Mouse (Mus musculus) left cerebral cortex, postnatal 25 days (tissue): ENCODE measurements around the gene Gab1. TPM values are rescaled to one million over a fixed set of nuclear protein-coding genes. Genes with fewer than 3 reads are reported as not detected.

ENCODE experiments used
- DNase-seq, 2 experiments: peaks; one replicate each; pipeline ENCODE4 v3.0.0; 2022; ENCODE audit warnings: low spot score in 2 of 2, mixed read lengths in 1 of 2
- intact Hi-C: fragments of 180-260 bp; cut with DNase I; formaldehyde crosslinking; loops from one replicate; pipeline ENCODE4 v1.15.1; 2025
- total RNA-seq, 2 experiments: library from RNA; stranded (reverse); gene quantifications; 2 replicates each; pipeline ENCODE4 v1.2.3; 2021

Gene Gab1
- total RNA-seq, 2 experiments from 2014 or later, result 13.6 to 14.1 TPM

GRCm38 (mm10) chr8:80850013-80850412 lies 30.3 kb downstream of the Gab1 start:
- intact Hi-C loops, result no loop called here
- DNase-seq, result no peak

GRCm38 (mm10) chr8:80848631-80849030 lies 31.7 kb downstream of the Gab1 start:
- DNase-seq, result no peak
- intact Hi-C loops, result no loop called here

- intact Hi-C loops, result no loop called here
Observed at GRCm38 (mm10) chr8:80847912-80848311, 32.4 kb downstream of the Gab1 start.

DNA sequence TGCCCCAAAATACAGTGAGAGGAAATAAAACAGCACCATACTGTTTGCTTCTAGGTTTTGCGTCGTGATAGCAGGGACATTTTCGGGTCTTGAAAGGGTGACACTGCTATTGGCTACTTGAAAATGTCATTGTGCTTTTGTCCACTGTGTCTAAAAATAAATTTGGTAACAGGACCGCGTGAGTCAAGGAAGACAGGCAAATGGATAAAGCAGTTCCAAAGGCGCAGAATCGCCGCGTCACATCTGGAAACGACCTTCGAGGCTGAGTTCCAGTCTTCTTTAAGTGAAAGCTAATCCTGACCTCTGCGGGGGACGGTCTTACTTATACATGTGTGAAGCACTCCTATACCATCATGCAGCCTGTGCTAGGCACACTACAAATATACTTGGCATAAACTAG lies 35.0 kb downstream of the Gab1 start:
- DNase-seq, result no peak
- intact Hi-C loops, result no loop called here

More at GRCm38 (mm10) chr8:80847912-80848311, 32.4 kb downstream of the Gab1 start:
- no peak for DNase-seq

DNA sequence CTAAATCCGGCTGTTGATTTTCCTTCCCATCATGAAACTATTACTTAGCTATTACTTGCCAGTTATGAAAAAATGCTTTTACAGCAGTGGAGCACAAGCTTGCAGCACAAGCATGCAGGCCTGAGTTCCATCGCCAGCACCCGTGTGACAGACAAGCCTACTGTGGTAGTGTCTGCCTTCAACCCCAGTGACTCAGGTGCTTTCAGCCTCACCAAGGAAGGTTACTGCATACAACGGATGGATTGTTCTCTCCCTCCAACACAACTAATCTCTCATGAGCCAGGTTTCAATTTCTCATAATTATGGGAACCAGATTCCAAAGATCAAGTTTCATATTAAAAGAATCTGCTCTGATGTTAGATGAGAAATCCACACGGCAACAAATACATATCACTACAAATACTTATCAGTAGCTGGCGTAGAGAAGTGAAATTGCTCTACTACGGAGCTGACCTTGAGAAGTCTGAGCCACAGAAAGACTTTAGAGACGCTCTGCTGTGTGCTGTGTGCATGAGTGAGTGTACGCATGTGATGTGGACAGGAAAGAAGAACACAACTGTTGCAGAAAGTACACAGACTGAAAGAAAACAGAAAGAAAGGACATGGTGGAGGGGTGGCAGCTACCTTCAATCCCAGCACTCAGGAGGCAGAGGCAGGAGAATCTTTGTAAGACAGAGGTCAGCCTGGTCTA lies 36.4 kb downstream of the Gab1 start:
- intact Hi-C loops, result no loop called here

DNA sequence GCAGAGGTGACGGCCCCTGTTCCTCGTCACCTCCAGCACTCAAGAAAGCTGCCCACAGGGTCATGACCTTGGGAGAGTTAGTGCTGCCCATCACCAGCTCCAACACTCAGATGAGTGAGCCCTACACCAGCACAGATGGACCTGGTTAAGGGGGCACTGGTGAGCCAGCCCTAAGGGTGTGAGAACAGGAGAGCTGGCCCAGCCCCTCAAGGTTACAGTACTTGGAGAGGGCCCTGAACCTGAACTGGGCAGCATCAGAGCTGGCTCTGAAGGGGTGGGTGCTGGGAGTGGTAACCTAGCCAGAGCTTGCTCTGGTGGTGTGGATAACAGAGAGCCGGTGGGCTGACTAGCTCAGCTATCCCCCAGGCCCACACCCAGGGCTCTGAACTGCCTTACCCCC lies 37.8 kb downstream of the Gab1 start:
- no peak for DNase-seq
- intact Hi-C loops, result no loop called here

More for the DNA sequence above, 36.4 kb downstream of the Gab1 start:
- DNase-seq, result no peak

GRCm38 (mm10) chr8:80840090-80840489 lies 40.2 kb downstream of the Gab1 start:
- intact Hi-C loops, result no loop called here
- no peak for DNase-seq

DNA sequence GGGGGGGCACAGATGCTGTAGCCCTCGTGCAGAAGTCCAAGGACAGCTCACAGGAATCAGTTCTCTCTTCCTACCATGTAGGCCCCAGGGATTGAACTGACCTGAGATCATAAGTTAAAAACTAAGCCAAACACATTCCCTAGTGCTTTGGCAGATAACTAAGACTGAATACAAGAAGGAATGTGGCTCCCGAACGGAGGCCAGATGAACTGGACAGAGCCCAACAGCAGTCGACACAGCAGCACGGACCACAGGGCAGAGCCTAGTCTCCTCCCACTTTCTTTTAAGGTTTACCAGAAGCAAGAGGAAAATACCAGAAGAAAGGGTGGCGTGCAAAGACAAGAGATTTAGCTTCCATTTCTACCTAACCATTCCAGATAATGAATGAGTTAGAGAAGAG lies 42.1 kb downstream of the Gab1 start:
- DNase-seq, result no peak
- intact Hi-C loops, result no loop called here

DNA sequence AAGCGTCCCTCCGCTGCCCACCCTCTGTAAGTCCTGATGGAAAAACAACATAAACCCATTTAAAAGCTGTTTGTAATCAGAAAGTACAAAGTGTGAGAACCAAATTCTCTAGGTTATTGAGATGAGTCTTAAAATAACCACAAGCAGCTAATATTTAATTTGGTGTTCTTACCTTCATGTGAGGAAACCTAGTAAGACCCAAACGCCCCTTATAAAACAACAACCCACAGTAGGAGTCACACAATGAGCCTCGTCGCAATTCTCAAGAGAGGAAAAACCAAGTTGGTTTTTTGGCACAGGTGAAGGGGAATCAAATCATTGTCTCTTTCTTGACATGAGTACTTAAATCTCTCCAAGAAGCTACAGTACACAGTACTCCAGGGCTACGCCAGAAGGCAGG lies 44.9 kb downstream of the Gab1 start:
- intact Hi-C loops, result no loop called here
- DNase-seq, result no peak

DNA sequence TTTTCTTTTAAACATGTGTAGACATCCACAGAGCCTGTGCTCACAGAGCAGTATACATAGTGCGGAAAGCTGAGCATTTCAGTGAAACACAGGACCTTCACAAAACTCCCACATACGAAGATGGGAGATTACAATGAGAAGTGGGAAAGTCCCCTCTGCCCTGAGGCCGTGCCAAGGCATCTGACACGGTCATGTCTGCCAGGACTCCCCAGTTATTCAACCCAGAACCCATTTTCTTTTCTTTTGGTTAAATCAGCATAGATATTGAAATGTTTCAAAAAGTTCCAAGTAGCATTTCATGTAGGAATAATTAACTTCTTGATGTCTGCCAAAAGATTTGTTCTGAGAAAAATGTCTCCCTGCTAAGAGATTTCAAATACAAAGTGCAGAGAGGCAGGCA lies 45.9 kb downstream of the Gab1 start:
- intact Hi-C loops, result no loop called here
- DNase-seq, result no peak

- intact Hi-C loops, result no loop called here
- no peak for DNase-seq
Observed at GRCm38 (mm10) chr8:80832534-80832933, 47.8 kb downstream of the Gab1 start.

DNA sequence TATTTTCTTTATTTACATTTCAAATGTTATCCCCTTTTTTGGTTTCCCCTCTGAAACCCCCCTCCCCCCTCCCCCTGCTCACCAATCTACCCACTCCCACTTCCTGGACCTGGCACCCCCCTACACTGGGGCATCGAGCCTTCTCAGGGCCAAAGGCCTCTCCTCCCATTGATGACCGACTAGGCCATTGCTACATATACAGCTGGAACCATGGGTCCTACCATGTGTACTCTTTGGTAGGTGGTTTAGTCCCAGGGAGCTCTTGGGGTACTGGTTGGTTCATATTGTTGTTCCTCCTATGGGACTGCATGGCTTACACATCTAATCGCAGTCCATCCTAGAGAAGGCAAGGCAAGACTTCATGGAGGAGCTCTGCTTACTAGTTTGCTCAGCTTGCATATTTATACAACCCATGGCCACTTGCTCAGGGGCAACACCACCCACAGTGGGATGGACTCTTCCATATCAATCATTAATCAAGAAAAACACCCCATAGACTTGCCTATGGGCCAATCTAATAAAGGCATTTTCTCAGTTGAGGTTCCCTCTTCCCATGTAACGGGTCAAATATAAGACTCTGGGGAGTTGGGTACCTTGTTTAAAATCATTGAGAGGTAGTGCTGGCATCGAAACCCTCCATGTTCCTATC lies 48.3 kb downstream of the Gab1 start:
- intact Hi-C loops, result no loop called here
- no peak for DNase-seq

DNA sequence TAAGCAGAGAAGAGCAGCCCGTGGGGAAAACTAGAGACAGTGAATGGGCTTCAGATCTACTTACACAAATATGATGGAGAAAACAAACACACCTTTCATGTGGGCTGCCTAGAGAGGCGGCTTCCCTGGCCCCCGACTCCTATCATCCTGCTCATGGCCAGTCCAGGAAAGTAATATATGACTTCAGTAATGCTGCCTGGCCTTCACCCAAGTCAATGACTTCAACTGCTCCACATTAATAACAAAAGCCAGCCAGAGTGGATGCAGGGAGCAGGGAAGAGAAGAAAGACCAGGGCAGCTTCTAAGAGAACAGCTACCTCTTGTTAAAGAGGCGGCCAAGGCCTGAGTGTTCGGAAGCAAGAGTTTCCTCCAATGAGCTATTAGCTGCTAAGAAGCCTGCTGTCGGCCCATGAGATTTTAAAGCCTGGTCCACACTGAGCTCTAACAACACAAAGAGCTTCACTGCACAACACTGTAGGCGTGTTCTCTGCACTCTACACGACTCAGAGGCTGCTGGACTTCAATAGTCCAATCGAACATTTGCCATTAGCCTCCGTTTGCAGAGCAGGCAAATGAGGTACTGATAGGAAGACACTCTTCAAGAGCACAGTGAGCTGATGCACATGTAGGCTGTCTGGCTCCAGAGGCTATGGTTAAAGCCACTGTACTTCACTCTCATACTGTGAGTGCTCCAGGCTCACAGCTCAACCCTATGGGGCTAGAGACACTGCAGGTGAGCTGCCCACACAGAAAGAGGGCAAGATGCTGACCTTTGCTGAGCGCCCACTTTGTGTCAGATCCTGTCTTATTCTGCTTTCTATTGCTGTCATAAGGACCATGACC lies 49.4 kb downstream of the Gab1 start:
- no peak for DNase-seq
- intact Hi-C loops, result no loop called here

DNA sequence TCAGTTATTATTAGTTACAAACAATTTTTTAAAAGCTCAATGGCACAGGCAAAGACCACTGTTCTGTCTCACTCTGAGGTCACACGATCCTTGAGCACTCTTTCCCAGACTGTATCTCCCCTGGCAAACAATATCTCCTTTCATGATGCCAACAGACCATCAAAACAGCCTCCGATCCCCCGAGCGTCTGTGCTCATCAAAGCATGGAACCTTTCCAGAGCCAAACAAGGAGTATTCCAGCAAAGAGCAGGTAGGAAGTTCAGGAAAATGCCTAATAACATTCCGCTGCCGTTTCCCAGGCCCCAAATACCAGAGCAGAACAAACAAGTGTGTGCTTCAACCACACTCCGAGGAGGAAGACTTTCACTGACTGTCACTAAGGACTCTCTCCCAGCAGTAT lies 50.2 kb downstream of the Gab1 start:
- no peak for DNase-seq
- intact Hi-C loops, result no loop called here

DNA sequence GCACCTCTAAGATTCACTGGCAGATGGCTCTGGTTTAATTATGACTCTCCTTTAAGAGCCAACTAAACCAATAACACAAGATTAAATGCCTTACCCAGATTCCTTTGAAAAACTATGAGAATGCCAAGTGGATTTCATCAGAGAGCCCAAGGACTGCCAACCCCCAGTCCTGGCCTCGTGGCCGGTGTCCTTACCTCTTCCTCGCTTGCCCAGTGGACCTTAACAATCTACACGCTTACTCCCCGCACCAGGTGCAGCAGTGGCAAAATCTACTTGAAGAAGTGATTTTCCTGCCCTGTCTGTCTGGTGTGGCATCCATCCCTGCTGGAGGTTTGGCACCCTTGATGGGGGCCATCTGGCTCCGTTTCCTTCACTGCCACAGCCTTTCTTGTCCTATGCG lies 53.3 kb downstream of the Gab1 start:
- no peak for DNase-seq
- intact Hi-C loops, result no loop called here

DNA sequence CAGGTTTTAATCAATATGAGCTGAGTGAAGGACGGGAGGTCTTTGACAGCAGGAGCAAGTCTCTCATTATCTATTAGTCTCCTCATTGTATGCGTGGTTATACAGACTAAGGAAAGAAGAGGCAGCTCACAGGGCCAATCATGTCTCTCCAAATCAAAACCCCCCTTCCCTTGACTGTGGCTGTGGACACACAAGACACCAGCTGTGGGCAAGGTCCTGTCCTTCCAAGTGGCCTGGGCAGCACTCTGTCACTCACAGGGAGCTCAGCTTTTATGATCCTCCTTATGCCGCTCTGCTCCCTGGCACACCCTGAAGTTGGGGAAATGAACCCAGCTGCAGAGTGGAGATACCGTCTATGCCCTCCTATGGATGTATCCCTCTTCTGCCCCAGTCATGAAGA lies 55.2 kb downstream of the Gab1 start:
- DNase-seq, result no peak
- intact Hi-C loops, result no loop called here

GRCm38 (mm10) chr8:80824426-80824825 lies 55.9 kb downstream of the Gab1 start:
- intact Hi-C loops, result no loop called here
- no peak for DNase-seq

- intact Hi-C loops, result no loop called here
- no peak for DNase-seq
Observed at GRCm38 (mm10) chr8:80823250-80823649, 57.1 kb downstream of the Gab1 start.

DNA sequence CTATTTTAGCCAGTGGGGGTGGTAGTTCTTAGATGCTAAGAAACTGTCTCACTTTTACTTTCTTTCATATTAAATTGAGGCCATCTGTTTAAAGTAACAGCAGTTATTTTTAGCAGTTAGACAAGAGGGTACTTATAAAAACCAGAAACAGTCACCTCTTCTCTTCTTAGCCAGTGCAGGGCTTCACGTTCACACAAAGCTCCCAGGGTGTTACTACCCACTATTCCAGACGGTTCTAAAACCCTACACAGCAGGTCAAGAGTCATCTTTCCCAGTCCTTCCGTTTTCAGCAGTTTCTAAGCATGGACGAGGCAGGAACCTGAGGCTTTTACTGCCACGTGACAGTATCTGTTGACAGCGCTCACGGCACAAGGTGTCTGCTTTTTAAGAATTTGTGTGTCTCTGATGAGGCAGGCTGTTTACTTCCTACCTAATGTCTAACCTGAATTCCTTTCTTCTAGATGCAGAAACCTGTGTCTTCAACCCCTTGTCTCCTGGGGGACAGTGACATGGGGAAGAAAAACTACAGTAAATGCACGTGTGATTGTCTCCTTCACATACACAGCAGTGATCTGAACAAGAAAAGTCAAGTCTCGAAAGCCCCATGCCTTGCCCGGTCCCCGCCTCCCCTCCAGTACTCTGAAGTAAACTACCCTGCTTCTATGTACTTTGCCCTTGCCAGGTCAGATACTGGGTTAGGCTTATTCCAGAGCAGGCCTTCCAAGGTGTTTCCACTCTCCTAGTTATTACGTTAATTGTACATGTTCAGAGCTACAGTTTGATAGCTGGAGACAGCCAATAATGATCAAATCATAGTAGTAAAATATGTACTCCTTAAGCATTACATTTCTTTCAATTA lies 58.7 kb downstream of the Gab1 start:
- DNase-seq, result no peak
- intact Hi-C loops, result no loop called here

DNA sequence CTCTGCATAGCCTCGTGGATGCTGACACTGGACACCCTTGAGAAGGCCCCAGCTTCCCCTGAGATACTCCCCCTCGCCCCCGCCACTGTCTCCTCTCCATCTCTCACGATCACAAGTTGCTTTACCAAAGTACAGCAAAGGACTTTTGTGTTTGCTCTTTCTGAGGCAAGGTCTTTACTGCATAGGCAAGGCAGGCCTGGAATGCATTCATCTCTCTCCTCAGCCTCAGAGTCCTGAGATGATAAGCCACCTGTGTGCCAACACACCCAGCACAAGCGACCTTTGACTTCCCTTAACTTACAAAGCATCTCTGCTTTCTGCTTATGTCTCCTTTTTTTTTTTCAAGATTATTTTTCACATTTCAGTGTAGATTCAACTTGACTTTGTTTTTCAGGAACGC lies 61.3 kb downstream of the Gab1 start:
- intact Hi-C loops, result no loop called here
- DNase-seq, result no peak
